Mouse (Mus musculus) MEL (cell line): ENCODE results near the gene Rspry1.

Experiments used
- CHD2 ChIP-seq: IDR thresholded peaks from 2 replicates; pipeline ENCODE4 v1.6.1; 2011; ENCODE audit warnings: low read length, improper control_type of control experiment
- EP300 ChIP-seq, 2 experiments: IDR thresholded peaks; 2 replicates each; pipeline ENCODE4 v1.6.1; 2011; ENCODE audit warnings: improper control_type of control experiment in 2 of 2, low read length in 2 of 2, low read depth in 1 of 2, mild to moderate bottlenecking in 1 of 2
- ETS1 ChIP-seq: IDR thresholded peaks from 2 replicates; pipeline ENCODE4 v1.6.1; 2012; ENCODE audit warnings: low read depth, mild to moderate bottlenecking, inconsistent platforms, low read length, improper control_type of control experiment, moderate library complexity
- POLR2AphosphoS2 ChIP-seq: IDR thresholded peaks from 2 replicates; pipeline ENCODE4 v1.6.1; 2011; ENCODE audit warnings: low read length, improper control_type of control experiment
- RAD21 ChIP-seq: IDR thresholded peaks from 2 replicates; pipeline ENCODE4 v1.6.1; 2011; ENCODE audit warnings: mild to moderate bottlenecking, low read depth, low read length, improper control_type of control experiment
- TCF12 ChIP-seq: IDR thresholded peaks from 2 replicates; pipeline ENCODE4 v1.6.1; 2014; ENCODE audit warnings: low read depth, mild to moderate bottlenecking, inconsistent platforms, low read length, improper control_type of control experiment, moderate library complexity
- ZMIZ1 ChIP-seq: IDR thresholded peaks from 2 replicates; pipeline ENCODE4 v1.6.1; 2012; ENCODE audit warnings: low read depth, mild to moderate bottlenecking, inconsistent platforms, low read length, improper control_type of control experiment, moderate library complexity

DNA sequence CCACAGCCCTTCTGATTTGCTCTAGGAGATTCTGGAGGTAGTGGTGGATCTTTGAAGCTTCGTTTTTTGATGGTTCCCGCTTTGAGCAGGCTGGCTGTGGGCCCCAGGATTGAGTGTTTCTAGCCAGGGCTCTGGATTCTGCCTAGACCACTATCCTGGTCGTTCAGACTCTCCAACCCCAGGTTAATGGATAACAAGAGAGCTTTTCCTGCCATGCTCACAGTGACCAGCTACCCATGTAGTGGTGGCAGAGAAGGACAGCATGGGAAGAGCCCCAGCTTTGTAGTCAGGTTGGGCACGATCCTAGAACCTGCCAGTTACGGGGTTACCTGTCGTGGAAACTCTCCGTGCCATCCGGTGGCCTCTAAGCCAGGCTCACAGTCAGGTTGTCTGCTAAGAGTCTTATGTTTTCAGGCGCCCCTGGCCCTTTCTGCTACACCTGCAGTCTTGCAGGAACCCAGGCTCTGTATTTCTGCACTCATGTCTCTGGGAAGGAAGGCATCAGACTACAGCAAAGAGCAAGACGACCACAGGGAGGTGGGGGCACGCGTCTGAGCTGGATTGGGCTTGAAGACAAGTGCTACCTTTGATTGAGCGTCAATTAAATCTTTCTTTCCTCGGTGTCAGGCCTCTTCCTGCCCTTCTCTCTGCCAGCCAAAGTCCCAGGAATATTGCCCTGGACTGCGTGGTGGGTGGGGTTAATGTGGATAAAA lies 35.1 kb upstream of the Rspry1 start:
- TF ChIP-seq POLR2AphosphoS2 (no peak), EP300 (IDR thresholded peaks at IDR 0.05; ENCODE audit: low read depth in 1 of 2, low read length in 2 of 2) (no peak), CHD2 (no peak), RAD21 (no peak), ZMIZ1 (no peak), TCF12 (no peak), ETS1 (no peak)
